Mouse (Mus musculus) cerebellum, adult 9-10 months (tissue): ENCODE measurements at regions not wholly inside any gene's neighbourhood (a gene's known extent, or its start where the extent isn't known, plus 50 kb on each side); places are given as distances from the start of the nearest gene placed in this dataset.

ENCODE experiments used
- DNase-seq: peaks from one replicate; pipeline ENCODE4 v3.0.0; 2022

DNA sequence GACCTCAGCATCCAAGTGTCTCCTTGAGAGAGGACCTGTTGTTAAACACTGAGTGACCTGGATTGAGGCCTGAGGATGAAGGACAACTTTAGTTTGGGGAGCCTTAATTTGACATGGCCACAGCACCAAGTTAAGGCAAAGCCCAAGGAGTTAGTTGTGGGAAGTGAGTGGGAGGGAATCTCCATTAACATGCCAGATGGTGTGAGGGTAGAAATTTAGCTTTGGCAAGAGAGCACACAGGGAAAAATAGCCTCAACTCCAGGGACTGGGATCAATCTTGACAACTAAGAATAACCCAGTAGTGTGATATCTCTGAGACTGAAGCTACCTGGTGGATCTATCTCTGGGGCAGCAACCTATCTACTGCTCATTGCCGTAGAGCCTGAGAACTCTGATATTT, 105.4 kb downstream of the Ahr start:
- DNase-seq, result no peak

DNA sequence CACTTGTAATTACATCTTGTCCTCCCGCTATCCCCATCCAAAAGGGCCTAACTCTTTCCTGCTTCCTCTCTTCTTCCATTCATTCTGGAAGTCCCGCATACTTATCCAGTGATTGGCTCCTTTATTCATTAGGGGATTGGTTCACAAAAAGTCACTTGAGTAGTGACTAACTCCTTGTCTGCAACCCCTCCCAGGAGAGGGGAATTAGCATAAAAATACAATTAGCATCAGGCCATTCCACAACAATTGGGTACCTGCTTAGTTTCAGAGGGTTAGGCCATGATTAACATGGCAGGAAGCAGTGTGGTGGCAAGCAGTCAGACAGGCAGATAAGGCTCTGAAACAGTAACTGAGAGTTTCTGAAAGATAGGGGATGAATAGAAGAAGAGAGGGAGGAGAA, 115.6 kb downstream of the Ahr start:
- DNase-seq, result no peak

DNA sequence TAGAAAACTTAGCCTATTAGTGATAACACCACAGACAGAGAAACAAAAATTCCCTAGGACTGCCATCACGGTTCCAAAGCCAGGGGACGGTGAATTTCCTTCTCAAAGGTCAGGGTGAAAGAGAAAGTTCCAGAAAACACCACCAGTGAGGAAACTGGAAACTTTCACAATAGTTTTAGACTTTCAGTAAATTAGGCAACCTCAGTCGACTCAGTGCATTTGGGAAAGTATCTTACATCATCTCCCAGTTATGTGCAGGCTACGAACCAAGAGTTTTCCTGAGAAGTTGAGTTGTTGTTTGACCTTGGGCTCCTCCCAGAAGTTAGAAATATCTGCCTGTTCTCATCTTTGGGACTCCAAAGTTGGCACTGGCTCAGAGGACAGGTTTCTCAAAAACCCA, 116.9 kb downstream of the Ahr start:
- DNase-seq, result no peak

DNA sequence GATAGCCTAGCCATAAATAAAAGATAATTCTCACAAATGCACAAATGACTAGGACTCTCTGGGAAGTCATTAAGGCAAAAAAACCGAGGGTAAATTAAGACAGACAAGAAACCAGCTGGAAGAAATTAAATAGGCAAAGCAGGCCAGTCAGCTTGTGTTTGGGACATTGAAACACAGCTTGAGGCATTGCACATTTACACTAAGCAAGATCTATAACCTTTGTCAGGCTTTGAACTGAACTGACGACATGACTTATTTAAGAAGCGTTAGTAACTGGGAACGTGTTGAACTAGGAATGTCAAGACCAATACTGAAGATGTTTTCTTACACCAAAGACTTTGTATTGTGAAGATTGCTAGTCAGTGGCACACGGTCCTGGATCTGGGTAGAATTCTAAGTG, 118.3 kb downstream of the Ahr start:
- DNase-seq, result no peak

DNA sequence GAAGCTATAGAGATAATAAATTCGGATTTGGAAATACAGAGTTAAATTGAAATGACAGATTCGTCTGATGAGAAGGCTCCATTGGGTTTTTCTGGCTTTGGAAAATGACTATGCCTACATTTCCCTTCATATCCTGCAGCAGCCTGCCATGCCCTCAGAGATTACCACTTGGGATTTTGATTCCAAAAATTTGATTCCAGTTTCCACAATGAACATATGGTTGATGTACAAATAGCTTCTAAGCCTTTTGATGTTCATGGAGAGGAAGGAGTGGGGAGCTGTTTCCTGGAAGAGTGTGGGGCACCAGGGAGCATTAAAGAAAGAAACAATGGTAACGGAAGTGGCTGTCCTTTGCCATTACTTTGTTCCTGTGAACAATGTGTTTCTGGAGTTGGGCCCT, 122.1 kb downstream of the Ahr start:
- DNase-seq, result no peak

DNA sequence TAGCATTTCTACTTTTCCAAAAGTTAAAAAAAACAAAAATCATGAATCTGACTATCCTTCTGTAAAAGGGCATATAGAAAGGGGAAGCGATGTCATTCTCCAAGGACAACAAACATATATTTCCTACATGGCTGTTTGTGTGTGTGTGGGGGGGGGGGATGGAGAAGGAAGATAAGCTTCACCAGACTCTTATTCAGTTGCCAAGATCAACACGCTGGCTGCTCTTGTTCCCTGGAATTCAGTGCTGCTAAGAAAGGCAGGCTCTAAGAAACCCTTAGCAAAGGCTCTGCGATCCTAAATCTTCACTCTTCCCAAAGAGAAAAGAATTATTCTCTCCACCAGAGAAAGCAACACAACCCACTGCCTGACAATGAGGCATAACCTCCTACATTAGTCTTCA, 126.4 kb downstream of the Ahr start:
- no peak for DNase-seq

DNA sequence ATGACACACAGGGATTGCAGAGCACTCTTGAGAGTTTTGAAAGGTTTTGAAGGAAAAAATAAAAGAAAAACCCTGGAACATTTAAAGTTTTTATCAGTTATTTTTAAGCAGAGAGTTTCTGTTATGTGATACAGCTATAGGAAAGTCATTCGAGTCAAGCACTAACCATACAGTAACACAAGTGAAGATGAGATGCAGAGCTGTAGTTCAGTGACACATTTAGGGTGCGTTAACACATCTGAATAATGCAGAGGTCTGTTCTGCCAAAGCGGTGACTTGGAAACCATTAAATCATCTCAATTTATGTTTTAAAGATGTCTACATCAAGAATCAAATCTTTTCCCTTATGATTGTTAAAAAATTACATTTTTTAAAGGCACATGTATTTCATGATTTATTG, 126.8 kb downstream of the Ahr start:
- DNase-seq, result no peak

DNA sequence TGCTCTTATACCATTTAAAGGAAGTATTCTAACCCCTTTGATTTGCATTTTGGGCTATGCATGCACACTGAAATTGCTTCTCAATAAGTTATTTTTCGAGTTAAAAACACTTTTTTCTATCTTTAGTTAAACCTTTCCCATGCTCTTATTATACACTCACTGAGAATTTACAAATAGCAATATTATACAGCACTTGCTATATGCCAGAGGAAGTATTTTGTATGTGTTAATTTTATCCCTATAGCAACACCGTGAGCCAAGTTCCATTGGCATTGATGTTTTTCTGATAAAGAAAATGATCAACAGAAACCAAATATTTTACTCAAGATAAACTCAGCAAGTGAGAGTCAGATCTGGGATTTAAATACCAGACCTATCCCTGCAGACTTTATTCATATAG, 133.0 kb downstream of the Ahr start:
- no peak for DNase-seq

DNA sequence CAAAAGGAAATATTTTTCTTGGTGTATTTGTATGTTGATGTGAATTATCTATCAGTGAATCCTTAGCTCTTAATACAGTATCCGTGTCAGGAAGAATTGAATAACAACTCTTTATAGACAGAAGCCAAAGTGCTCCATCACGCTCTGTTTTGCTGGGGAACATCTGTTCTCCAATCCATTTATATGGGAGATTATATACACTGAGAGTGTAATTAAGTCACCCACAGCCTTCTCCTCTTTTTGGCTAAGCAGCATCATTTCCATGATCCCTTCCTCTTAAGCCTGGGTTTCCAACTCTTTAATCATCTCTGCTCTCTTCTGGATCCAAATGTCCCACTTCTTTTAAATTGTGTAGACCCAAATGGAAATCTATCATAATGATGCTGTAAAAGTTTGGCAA, 133.6 kb downstream of the Ahr start:
- no peak for DNase-seq

DNA sequence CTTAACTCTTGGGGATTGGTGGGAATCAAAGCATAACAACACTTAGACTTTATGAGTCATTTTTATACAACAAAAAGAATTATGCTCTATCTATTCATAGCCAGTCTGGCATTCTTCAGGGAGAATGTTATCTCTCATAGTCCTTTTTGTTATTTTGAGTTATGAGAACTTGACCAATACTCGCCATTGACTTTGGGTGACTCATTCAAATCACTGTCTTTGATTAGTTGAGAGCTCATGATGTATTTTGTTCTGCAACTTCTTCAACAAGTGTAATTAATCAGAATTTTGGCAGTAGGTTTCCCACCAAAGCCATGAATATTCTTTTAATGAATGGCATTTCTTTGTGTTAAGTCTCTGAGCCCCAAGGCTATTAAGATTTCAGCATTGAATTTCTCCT, 139.6 kb downstream of the Ahr start:
- DNase-seq, result no peak

DNA sequence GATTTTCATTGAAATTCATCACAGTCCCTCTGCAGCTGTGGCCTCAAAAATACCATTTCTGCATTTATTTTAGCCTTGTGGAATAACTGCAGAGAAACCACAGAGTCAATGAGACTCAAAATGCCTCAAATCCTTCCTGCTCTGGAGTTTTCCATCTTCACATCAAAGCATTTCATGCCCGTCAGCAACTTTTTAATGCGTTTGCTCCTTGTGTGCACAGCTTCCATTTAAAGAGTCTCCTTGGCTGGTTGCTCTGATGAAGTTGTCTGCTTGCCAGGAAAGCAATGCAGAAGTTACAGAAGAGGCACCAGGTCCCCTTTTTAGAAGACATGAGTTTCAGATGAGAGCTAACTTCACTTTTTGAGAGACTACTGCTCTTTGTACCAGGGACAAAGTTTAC, 142.7 kb downstream of the Ahr start:
- DNase-seq, result no peak

DNA sequence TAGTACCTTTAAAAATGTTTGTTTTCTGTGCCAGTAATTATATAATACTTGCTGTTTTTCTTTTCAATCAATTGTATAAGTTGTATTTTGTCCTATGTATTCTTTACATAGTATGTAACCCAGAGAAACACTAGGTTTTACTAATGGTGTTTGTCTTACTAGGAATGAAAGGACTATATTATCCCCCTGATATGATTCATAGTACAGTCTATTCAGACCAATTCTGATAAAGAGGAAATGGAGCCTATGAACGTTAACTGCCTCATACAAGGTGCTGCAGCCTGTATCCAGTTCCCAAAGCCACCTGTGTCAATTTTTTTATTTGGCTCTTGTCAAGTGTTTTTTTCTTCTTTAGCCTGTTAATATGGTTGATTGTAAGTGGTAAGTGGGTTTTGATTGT, 144.6 kb downstream of the Ahr start:
- no peak for DNase-seq

DNA sequence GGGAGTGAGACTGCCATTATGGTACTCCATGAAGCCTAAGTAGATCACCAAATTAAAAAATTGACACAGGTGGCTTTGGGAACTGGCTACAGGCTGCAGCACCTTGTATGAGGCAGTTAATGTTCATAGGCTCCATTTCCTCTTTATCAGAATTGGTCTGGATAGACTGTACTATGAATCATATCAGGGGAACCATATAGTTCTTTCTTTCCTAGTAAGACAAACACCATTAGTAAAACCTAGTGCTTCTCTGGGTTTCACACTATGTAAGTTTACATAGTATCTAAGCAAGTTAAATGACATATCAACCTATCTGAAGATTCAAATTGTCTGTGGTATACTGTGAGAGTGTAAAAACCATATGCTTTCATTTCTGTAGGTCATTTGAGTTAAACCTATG, 145.0 kb downstream of the Ahr start:
- no peak for DNase-seq

DNA sequence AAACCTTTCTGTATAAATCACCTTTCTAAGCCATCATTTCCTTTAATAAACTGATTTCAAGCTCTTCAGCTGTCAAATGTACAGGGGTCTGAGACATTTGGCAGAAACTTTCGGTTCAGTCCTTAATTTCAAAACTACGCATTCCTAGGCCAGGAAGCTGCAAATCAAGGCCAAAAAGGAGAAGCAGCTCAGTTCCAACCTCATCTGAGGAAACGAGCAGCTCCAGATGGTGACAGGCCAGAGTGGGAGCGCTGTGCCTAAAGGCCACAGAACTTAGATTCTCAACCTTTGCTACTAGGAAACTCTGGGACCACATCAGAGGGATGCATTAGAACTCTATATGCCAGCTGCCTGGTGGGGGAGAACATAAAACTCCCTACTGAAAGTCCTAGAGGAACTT, 150.6 kb downstream of the Ahr start:
- DNase-seq, result no peak

DNA sequence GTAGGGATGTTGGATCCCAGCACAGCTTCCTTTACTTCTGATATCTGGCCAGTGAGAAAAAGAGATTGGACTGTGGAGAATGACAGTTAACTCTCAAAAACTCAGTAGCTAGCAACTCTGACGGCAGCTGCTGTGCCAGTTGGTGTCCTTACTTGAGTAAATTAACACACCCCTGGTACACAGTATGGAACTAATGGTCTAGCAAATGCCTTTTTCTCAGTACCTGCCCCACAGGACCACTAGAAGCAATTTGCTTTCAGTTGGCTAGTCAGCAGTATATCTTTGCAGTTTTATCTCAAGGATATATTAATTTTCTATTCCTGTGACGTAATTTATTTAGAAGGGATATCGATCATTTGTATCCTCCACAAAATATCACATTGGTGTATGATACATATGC, 157.6 kb downstream of the Ahr start:
- DNase-seq, result no peak

DNA sequence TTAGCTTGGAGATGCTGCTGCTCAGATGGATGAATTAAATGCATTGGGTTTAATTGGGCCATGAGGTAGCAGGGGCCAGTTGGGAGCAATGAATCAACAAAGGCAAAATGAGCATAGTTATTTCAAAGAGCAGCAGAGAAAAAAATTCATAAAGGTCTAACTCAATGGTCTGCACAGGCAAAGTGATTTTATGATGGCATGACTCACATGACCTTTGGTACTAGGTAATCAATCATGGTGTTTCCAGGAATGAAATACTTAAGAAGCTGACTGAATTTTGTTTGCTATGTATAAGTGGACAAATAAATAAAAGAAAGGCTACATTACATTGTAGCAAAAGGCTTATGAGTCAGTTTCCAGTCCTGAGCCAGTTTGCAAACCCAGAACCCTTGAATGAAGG, 158.5 kb downstream of the Ahr start:
- DNase-seq, result no peak

DNA sequence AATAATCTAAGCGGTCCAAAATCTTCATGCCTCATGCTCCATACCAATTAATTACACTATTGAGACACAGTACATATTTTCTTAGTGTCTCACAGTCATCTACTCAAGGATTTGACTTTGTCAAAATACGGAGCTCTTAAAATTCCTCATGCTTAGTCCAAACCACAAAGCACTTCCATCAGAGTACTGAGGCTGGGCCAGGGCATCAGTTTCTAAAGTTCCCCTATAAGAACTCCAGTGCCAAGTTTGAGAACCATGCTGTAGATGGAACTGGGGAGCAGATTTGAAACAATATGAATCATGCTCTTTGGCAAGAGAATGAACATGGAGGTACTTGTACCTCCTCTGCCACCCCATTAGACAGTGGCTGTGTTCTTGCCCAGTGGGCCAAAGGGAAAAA, 176.9 kb downstream of the Ahr start:
- DNase-seq, result no peak

DNA sequence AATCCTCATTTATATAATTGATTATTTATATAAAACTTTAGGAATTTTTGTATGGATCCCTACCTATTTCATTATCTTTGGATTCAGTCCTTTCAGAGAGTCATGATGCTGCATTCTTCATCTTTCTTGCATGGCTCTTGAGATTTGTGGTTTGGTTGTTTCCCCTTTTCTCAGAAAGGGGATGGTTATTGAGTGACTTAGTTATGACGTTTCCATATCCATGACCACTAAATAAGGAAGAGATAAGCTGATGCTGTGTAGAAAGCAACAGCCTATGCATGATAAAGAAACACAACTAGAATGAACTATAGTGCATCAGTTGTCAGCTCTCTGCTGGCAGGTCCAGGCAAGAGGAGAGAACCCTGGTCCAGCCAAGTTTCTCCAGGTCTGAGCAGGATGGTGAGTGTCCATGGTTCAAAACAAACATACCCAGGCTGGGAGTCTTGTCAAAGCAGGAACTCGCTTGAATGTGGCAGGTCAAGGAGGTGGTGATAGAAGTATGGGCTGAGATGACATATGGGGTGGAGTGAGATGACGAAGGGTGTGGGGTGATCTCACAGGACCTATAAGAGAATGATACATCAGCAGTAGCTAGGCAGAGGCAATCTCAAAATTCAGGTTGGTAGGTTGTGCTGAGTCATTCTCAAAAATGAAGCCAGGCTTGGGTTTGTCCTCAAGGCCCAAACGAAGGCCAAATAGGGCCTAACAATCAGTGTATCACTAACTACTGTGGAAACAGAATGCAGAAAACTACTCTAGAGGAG, 196.5 kb downstream of the Ahr start:
- DNase-seq, result no peak

DNA sequence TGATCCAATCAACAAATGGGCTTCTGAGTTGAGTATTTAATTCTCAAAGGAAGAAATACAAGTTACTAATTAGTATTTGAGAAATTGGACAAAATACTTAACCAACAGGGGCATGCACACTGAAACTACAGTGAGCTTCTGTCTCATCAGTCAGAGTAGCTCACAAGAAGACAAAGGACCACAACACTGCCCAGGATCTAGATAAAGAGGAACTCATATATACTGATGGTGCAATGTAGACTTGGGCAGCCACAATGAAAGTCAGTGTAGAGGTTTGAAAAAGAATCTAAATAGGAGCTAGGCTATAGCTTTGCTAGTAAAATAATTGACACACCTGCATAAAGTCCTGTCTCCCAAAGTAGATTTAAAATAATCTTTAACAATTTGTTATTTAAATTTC, 198.5 kb downstream of the Ahr start:
- no peak for DNase-seq

DNA sequence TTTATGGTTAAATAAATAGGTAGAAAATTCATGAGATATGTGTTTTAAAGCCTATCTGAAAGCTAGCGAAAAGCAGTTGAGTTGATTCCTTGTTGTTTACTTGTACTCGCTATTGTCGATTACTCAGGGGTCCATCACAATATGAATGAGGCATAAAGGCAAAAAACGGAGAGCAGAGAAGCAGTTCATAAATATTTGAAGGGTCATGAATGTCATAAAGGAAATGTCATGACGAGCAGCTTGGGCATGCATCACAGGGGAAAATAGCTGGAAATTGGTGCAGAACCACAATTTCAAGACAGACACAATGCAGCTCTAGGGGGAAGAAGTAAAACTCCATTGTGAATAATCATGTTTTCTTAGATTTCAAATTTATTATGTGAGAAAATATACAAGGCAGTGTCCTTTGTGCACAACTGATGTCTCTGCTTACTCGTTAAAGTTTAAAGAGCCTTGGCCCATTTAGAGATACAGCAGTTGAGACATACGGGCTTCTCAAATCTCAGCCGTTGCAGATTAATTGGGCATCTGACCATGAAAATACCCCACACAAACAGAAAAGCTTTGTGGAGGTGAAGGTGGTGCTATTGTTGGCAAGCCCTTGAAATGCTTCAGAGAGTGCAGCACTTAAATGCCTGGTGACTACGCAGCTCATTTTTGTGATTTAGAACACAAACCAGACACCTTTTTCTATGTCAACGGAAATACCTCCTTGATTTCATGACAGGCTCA, 200.3 kb downstream of the Ahr start:
- no peak for DNase-seq

DNA sequence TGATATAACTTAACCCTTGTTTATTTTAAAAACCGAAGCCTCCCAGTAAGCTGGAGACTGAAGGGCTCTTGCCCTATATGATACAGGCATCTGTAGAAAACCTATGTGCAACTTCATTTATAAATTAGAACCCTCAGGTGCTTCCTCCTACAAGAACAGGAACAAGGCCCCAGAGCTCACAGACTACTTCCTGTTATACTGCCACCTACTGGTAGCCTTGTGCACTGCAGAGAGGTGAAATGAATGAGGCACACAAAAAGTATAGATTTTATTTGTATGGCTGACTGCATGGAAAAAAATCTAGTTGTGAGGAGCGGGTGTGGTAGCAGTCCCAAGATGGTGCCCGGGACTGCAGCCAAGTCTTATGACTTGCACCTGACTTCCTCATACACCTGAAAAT, 203.5 kb downstream of the Ahr start:
- no peak for DNase-seq

DNA sequence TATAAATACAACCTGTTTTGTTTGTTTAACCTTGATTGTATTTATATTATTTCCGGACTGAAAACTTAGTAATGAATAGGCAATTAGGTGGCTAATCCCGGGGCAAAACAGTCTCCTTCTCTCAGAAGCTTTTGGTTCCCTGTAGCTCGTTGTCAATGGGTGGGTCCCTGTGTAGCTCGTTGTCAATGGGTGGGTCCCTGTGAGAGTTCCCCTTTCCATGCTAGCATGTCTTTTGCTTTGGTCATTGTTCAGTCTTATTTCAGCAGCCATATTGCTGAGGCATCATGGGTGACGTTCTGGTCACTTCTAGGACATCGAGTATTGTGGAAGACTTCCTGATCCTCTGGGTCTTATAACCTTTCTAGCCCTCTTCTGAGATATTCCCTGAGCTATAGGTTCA, 205.1 kb downstream of the Ahr start:
- no peak for DNase-seq

DNA sequence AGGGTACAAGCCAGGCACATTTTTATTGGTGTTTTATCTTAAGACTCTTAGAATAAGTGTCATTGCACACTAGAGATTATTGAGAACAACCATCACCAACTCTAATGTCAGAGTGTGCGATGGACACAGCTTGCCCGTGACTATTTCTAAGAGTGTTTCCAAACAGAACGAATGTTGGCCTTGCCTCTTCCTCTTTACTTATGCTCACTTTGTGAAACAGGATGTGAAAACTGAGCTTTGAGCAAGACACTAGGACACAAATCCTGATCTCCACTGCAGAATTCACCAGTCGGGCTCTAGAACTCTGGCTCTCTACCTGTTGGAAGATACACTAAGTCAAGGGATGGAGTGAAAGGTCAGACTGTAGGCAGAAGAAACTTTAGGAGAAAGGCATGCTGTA, 215.3 kb downstream of the Ahr start:
- DNase-seq, result no peak

DNA sequence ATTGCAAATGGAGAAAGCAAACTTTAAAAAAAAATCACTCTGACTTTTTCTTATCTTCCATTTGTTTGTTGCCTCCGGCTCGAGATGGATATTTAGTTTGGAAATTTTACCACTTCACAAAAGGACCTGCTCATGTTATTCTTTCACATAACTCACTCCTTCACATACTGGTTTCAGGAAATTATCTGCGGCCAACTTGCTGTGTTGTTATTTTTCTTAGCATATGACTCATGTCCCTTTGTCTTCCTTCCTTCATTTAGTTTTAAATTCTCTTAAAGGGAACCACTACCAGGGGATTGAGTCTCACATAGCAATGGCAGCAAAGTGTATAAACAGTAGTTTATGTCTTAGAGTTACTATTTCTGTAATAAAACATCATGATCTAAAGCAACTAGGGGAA, 217.8 kb downstream of the Ahr start:
- DNase-seq, result no peak

DNA sequence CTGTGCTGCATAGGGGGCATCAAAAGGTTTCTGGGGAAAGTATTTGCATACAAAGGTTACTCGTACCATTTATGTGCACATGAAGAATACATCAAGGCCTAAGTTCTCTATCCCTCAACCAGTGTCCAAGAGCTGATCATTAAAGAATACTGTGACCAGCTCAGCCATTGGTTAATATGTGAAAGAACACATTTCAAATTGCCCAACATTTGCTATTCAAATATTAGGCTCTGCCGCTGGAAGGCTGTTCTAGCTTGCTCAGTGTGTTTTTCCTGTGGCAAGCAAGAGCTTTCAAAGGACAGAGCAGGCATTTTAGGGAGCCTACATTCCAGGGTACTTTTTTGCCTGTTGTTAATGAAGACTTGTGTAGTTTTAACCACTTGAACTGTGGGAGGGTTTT, 220.8 kb downstream of the Ahr start:
- no peak for DNase-seq
